Mouse (Mus musculus) forebrain, embryonic 12.5 days (tissue): Measurements from ENCODE around the gene Olfr147. TPM values are rescaled to one million over a fixed set of nuclear protein-coding genes. Genes with fewer than 3 reads are reported as not detected.
"Not testable (repeated sequence)": the region's sequence is repeated elsewhere in the genome, so short reads cannot be mapped to it uniquely, and the experiment has no call there.

Source experiments
- ATAC-seq: fragments of 200-750 bp; cut with Nextera tagmentation; 2 replicates; pipeline ENCODE4 v1.8.0; 2017; ENCODE audit warnings: moderate TSS enrichment; ENCODE audit not compliant: low FRiP score
- H3K27ac ChIP-seq: fragments of 300-500 bp; sonication (generic); 2 replicates; pipeline ENCODE4 v1.5.1; 2016; ENCODE audit warnings: mild to moderate bottlenecking
- H3K27me3 ChIP-seq: fragments of 300-500 bp; sonication (generic); 2 replicates; pipeline ENCODE4 v1.6.1; 2016; ENCODE audit warnings: mild to moderate bottlenecking
- H3K36me3 ChIP-seq: fragments of 300-500 bp; sonication (generic); replicated peaks from 2 replicates; pipeline ENCODE4 v1.6.1; 2016; ENCODE audit warnings: mild to moderate bottlenecking
- H3K4me1 ChIP-seq: fragments of 300-500 bp; sonication (generic); 2 replicates; pipeline ENCODE4 v1.6.1; 2016
- H3K4me2 ChIP-seq: fragments of 300-500 bp; sonication (generic); 2 replicates; pipeline ENCODE4 v1.6.1; 2016; ENCODE audit warnings: mild to moderate bottlenecking, moderate library complexity
- H3K4me3 ChIP-seq: fragments of 300-500 bp; sonication (generic); replicated peaks from 2 replicates; pipeline ENCODE4 v1.5.1; 2016; ENCODE audit warnings: mild to moderate bottlenecking
- H3K9ac ChIP-seq: fragments of 300-500 bp; sonication (generic); 2 replicates; pipeline ENCODE4 v1.6.1; 2016; ENCODE audit warnings: mild to moderate bottlenecking
- H3K9me3 ChIP-seq: fragments of 300-500 bp; sonication (generic); 2 replicates; pipeline ENCODE4 v1.6.1; 2016
- WGBS: fragments of 180-500 bp; shearing (Covaris S2); methylation state at CpG from one replicate; pipeline ENCODE4 v1.1.7; 2016; 5-methylcytosine and 5-hydroxymethylcytosine counted together
- polyA plus RNA-seq: library from polyadenylated mRNA; unstranded; fragments of >200 nt; fragmentation: Nextera tagmentation; extraction: Ambion mirVana; gene quantifications from 2 replicates; pipeline ENCODE4 v1.2.1, GENCODE M21; 2016

Gene Olfr147
- polyA plus RNA-seq, result not detected in 2 replicates

DNA sequence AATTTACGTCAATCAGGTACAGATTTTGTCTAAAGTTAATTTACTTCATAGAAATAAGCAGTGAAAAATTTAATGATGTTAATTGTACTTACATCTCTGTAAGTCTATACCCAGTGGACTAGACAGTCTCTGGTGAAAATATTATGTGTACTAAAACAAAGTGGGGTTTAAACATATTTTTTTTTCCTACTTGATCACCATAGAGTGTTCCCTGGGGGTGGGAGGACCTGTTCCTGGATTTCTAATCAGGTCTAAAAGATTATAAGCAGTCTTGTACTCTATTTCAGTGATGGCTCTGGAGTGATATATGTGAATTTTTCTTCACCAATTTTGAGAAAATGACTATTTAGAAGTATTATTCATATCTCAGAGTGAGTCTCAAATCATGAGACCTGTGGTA is at the start of gene Olfr147:
TSS of gene Olfr147 (plus strand) at position 301 of the 400 bp plus-strand sequence.
- Histone ChIP-seq H3K9me3 (no peaks in the 10 kb centered on the region), H3K36me3 (no peaks in the 10 kb centered on the region), H3K9ac (no peak within 1 kb of the TSS), H3K4me2 (no peak within 1 kb of the TSS), H3K4me1 (no peaks in the 10 kb centered on the region), H3K4me3 (no peak within 1 kb of the TSS), H3K27ac (no peak within 1 kb of the TSS), H3K27me3 (no peaks in the 10 kb centered on the region)
- no peak for ATAC-seq
- WGBS, result 91% methylated on average over 1 of the region's 1 CpGs

DNA sequence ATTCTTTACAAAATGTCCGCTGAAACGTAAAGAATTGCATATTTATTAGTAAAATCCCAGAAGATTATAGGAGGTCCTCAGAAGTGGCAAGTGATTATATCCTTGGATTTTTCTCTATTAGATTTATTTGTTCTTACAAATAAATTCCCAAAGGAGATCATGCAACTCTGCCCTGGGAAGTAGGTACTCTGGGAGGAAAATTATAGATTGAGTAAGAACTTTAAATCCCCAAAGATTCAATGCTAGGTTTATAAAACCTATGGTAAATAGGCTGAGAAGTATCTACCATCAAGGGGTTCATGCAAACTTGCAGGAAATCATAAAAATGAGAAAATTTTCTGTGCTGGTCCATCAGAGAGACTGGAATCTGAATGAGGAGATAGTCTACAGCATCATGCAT is 34.9 kb upstream of the Olfr147 start, which contains the start of gene Olfr250:
TSS of gene Olfr250 (plus strand) at position 301 of the 400 bp plus-strand sequence.
- Histone ChIP-seq H3K4me1 (no peaks in the 10 kb centered on the region), H3K27ac (no peak within 1 kb of the TSS), H3K4me3 (no peak within 1 kb of the TSS), H3K9ac (no peak within 1 kb of the TSS), H3K27me3 (no peaks in the 10 kb centered on the region), H3K4me2 (no peak within 1 kb of the TSS), H3K9me3 (no peaks in the 10 kb centered on the region), H3K36me3 (no peaks in the 10 kb centered on the region)
- 88% methylated on average over 2 of the region's 2 CpGs for WGBS
- no peak for ATAC-seq

DNA sequence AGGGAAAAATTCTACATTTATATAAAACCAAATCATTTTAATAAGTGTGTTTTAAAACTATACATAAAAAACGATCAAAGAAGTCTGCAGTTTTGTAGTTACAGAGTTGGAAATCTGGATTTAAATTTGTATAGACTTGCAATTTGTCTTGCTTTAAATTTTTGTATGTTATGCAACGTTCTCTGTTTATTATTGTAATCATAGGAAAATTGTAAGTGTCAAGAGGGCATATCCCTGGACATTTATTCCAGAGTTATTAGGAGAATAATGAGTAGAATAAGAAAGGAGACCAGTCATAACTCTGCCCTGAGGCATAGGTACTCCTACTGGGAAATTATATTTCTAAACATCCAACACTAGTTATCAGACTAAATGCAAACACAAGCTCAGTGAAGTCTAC is 24.7 kb upstream of the Olfr147 start, which contains the start of gene Olfr251:
TSS of gene Olfr251 (plus strand) at position 301 of the 400 bp plus-strand sequence.
- Histone ChIP-seq H3K27me3 (no peaks in the 10 kb centered on the region), H3K4me3 (no peak within 1 kb of the TSS), H3K4me2 (no peak within 1 kb of the TSS), H3K4me1 (no peaks in the 10 kb centered on the region), H3K9me3 (no peaks in the 10 kb centered on the region), H3K27ac (no peak within 1 kb of the TSS), H3K36me3 (no peaks in the 10 kb centered on the region), H3K9ac (no peak within 1 kb of the TSS)
- WGBS, result 67% methylated on average over 2 of the region's 2 CpGs
- no peak for ATAC-seq

DNA sequence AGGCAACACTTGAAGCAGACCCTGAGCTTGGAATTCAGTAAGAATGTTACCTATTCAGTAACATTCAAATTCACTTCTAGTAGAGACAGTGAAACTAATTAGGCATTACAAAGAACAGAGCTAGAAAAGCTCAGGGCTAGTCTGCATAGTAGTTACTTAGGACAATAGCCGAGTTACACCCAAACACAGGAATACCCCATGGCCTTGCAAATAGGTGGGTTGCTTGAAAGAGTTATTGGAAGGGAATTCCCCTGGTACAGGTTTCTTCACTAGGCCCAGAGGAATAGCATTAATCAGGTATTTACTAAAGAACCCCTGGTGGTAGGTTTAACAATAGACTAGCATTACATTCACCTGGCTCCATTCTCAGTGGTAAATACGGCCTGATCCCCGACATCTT is 6.0 kb downstream of the Olfr147 start:
- H3K27me3 ChIP-seq, H3K9ac ChIP-seq, ATAC-seq, H3K9me3 ChIP-seq, H3K4me1 ChIP-seq, H3K4me2 ChIP-seq, H3K27ac ChIP-seq, H3K4me3 ChIP-seq, H3K36me3 ChIP-seq: not testable (repeated sequence)
- WGBS, result 92% methylated on average over 3 of the region's 3 CpGs

DNA sequence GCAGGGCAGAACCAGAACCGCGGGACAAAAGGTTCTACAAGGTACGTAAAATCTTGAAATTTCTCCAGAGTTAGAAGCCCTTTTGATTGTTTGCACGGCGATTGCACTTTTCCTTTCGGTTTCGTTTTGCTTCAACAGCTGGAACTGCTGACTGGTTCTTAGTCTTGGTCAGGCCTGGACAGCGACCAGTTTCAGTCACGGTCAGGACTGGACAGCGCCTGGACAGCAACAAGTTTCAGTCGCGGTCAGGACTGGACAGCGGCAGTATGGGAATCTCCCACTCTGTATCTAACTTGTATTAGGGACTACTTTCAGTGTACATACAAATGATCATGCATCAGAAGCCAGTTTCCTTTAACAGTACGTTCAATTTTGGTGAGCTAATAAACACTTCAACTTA is 12.0 kb downstream of the Olfr147 start:
- H3K36me3 ChIP-seq, H3K4me3 ChIP-seq, H3K27me3 ChIP-seq, H3K9me3 ChIP-seq, H3K4me1 ChIP-seq, H3K9ac ChIP-seq, ATAC-seq, H3K4me2 ChIP-seq, H3K27ac ChIP-seq: not testable (repeated sequence)
- WGBS, result 95% methylated on average over 14 of the region's 14 CpGs

DNA sequence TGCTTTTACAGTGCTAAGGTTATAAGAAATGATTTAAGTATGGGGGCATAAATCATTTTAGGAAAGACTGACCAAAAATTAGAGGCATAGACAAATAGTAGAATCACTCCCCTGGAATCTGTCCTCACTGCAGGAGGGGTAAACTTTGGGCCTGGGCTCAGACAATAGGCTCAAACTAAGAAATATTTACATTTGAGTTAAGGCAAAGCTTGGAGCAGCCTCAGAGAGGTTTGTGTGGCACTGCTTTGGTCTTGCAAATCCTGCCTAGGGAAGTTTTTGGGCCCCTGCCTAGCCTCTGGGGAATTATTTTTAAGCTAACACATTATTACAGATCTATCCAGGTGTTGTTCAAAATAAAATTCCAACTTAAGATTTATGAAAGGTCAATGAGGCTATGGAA is 22.3 kb downstream of the Olfr147 start:
- no peaks in the 10 kb centered on the region for H3K4me1 ChIP-seq
- ATAC-seq, result no peak
- H3K9me3 ChIP-seq, result no peaks in the 10 kb centered on the region
- no peak overlapping the region for H3K9ac ChIP-seq
- no peak overlapping the region for H3K4me2 ChIP-seq
- H3K27me3 ChIP-seq, result no peaks in the 10 kb centered on the region
- no peak overlapping the region for H3K27ac ChIP-seq
- no peak overlapping the region for H3K4me3 ChIP-seq
- no peaks in the 10 kb centered on the region for H3K36me3 ChIP-seq

DNA sequence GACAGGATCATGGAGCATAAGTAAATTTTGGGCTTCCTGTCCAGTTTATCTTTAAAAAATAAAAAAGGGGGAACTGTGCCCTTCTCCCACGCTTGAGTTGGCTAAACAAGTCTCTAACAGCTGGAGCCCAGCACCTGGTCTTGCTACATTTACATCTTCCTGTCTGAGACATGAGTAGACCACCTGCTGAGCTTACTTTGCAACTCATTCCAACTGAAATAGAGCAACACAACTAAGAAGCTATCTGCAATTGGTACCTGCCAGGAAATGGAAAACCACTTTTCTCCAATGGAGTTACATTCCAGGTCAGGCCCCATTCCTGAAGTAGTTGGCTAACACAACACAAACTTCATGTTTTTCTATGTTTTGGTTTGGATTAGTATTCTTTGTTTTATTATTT is 25.5 kb downstream of the Olfr147 start:
- H3K27ac ChIP-seq, result no peak overlapping the region
- H3K9ac ChIP-seq, result no peak overlapping the region
- H3K4me2 ChIP-seq, result no peak overlapping the region
- no peaks in the 10 kb centered on the region for H3K9me3 ChIP-seq
- H3K36me3 ChIP-seq, result no peaks in the 10 kb centered on the region
- no peaks in the 10 kb centered on the region for H3K4me1 ChIP-seq
- 68% methylated on average over 1 of the region's 1 CpGs for WGBS
- H3K27me3 ChIP-seq, result no peaks in the 10 kb centered on the region
- ATAC-seq, result no peak
- H3K4me3 ChIP-seq, result no peak overlapping the region

DNA sequence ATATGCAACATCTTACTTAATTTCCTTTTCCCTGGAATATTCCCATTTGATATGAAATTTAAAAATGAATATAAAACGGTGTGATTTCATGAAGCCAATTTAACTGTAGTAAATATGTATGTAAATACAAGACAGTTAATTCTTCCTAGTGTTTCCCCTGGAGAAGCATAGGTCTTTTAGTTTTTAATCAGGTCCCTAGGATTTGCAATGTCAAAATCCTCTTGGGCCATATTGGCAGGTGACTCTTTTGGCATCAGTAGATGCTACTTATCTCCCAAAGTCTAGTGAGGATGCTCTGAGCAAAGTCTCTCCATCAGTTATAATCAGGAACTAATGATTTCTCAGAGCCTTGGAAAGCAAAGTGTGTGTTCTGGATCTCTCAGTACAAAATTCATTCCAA is 27.7 kb downstream of the Olfr147 start, which contains the start of gene Olfr901:
TSS of gene Olfr901 (plus strand) at position 301 of the 400 bp plus-strand sequence.
- H3K4me2 ChIP-seq, result no peak within 1 kb of the TSS
- 88% methylated on average over 1 of the region's 1 CpGs for WGBS
- H3K9ac ChIP-seq, result no peak within 1 kb of the TSS
- H3K27ac ChIP-seq, result no peak within 1 kb of the TSS
- no peak within 1 kb of the TSS for H3K4me3 ChIP-seq
- no peaks in the 10 kb centered on the region for H3K4me1 ChIP-seq
- H3K36me3 ChIP-seq, result no peaks in the 10 kb centered on the region
- H3K27me3 ChIP-seq, result no peaks in the 10 kb centered on the region
- H3K9me3 ChIP-seq, result no peaks in the 10 kb centered on the region
- ATAC-seq, result no peak

DNA sequence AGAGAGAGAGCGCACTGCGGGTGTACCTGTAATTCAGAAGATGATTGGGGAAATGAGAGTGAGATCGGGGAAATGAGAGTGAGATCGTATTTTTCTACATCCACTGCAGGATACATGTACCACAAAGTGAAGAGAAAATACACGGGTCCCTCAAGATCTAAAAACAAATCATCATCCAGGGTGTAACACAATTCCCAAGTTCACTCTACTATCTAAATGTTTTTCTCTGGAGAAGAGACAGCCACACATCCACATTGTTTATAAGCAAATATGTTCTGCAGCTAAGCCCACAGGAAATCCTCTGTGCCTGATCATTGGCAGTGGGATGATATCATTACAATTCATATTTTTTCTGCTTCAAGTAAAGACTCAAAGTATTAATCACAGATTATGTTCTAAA is 45.9 kb downstream of the Olfr147 start, which contains the start of gene Olfr902:
TSS of gene Olfr902 (plus strand) at position 301 of the 400 bp plus-strand sequence.
- Histone ChIP-seq H3K27me3 (no peaks in the 10 kb centered on the region), H3K4me1 (no peaks in the 10 kb centered on the region), H3K4me2 (no peak within 1 kb of the TSS), H3K36me3 (no peaks in the 10 kb centered on the region), H3K27ac (no peak within 1 kb of the TSS), H3K9ac (no peak within 1 kb of the TSS), H3K4me3 (no peak within 1 kb of the TSS), H3K9me3 (no peaks in the 10 kb centered on the region)
- 94% methylated on average over 5 of the region's 5 CpGs for WGBS
- no peak for ATAC-seq

Other genes with a start within 250 kb of the Olfr147 start
- gene Olfr891, start 220.9 kb upstream of the Olfr147 start, polyA plus RNA-seq, result not detected in 2 replicates
- gene Olfr893, start 193.3 kb upstream of the Olfr147 start, polyA plus RNA-seq, result not detected in 2 replicates
- gene Olfr894, start 183.6 kb upstream of the Olfr147 start, polyA plus RNA-seq, result not detected in 2 replicates
- gene Olfr143, start 148.9 kb upstream of the Olfr147 start, polyA plus RNA-seq, result not detected in 2 replicates
- gene Olfr895, start 133.8 kb upstream of the Olfr147 start, polyA plus RNA-seq, result not detected in 2 replicates
- gene Olfr896-ps1, start 110.6 kb upstream of the Olfr147 start, polyA plus RNA-seq, result not detected in 2 replicates
- not detected in 2 replicates for gene Olfr25, start 72.6 kb upstream of the Olfr147 start, polyA plus RNA-seq
- not detected in 2 replicates for gene Olfr898, start 53.3 kb upstream of the Olfr147 start, polyA plus RNA-seq
- not detected in 2 replicates for gene Olfr250, start 34.8 kb upstream of the Olfr147 start, polyA plus RNA-seq
- gene Olfr251, start 24.6 kb upstream of the Olfr147 start, polyA plus RNA-seq, result not detected in 2 replicates
- gene Olfr901, start 27.8 kb downstream of the Olfr147 start, polyA plus RNA-seq, result not detected in 2 replicates
- not detected in 2 replicates for gene Olfr902, start 46.0 kb downstream of the Olfr147 start, polyA plus RNA-seq
- gene Olfr904, start 61.4 kb downstream of the Olfr147 start, polyA plus RNA-seq, result not detected in 2 replicates
- not detected in 2 replicates for gene Olfr905, start 69.4 kb downstream of the Olfr147 start, polyA plus RNA-seq
- not detected in 2 replicates for gene Olfr906, start 85.4 kb downstream of the Olfr147 start, polyA plus RNA-seq
- gene Olfr907, start 94.1 kb downstream of the Olfr147 start, polyA plus RNA-seq, result not detected in 2 replicates
- not detected in 2 replicates for gene Olfr911-ps1, start 119.9 kb downstream of the Olfr147 start, polyA plus RNA-seq
- gene Olfr910, start 136.2 kb downstream of the Olfr147 start, polyA plus RNA-seq, result not detected in 2 replicates
- gene Olfr912, start 178.5 kb downstream of the Olfr147 start, polyA plus RNA-seq, result not detected in 2 replicates
- gene Olfr913, start 191.1 kb downstream of the Olfr147 start, polyA plus RNA-seq, result not detected in 2 replicates
- not detected in 2 replicates for gene Olfr914, start 203.4 kb downstream of the Olfr147 start, polyA plus RNA-seq